Mouse (Mus musculus): Measurements from ENCODE around the gene Cep78. TPM values are rescaled to one million over a fixed set of nuclear protein-coding genes. Genes with fewer than 3 reads are reported as not detected.
"Not testable (repeated sequence)": the region's sequence is repeated elsewhere in the genome, so short reads cannot be mapped to it uniquely, and the experiment has no call there.

The Cep78 gene
- total RNA-seq (2021) (1 to 10 TPM; 3.6 to 3.8 TPM), polyA plus RNA-seq (2012; rRNA removed) (1.6 and 2.4 TPM in 2 replicates)
- long read RNA-seq, partial matches to known transcripts = 0 of 5 reads
- long read RNA-seq, other reads (novel, unspliced or antisense) = 1 of 5 reads

DNA sequence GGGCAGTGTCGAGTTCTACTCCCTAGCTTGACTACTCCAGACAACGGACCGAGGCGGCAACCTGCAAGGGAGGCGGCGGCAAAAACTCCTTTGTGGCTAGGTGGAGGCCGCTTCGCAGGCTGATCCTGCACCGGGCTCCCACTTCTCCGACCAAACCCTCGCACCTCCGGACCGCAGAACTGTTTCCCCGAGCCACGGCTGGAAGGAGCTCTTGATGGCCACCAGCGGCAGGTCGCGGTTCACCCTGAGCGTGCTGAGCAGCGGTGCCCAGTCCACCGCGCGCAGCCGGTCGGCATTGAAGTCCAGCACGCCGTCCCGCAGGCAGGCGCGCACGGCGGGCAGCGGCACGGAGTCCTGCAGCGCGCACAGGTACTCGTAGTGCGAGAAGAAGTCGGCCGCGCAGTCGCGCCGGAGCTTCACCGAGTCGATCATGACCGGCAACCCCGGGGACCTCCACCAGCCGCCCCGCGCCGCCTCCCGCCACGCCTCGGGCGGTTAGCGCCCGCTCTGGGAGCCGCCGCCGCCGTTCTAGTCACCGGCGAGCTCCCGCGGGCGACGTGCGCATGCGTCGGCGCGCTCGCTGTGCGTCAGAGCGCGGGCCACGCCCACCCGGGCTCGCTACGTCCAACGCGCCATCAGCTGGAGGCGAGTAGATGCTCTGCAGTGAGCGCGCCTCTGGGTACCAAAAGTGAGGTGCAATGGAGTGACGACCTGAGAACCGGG lies at the start of gene Cep78:
Gene Cep78 (minus strand): TSS at position 541 of the 723 bp plus-strand sequence.
- under 1% methylated on average over 87 of the region's 88 CpGs for WGBS
- Histone ChIP-seq H3K79me2 (replicated peaks; ENCODE audit: control insufficient read depth, insufficient read depth, low read length) (no peaks in the 10 kb centered on the region), H3K4me3 (peak within 1 kb of the TSS; percentile 93), H3K9ac (ENCODE audit: low read depth, low read length) (peak within 1 kb of the TSS; percentile 81), H3K4me1 (ENCODE audit: control insufficient read depth, insufficient read depth, low read length) (peaks cover 1% of the 10 kb centered on the region; the same call in 1 of the 2 replicates), H3K36me3 (ENCODE audit: control insufficient read depth, insufficient read depth, low read length) (no peaks in the 10 kb centered on the region), H3K27ac (peak within 1 kb of the TSS; percentile 70), H3K27me3 (ENCODE audit: control insufficient read depth, insufficient read depth, low read length) (no peaks in the 10 kb centered on the region)
- intact Hi-C loops (cut with DNase I) = no loop called here
- peak; percentile 95 for DNase-seq
- TF ChIP-seq EP300 (IDR thresholded peaks at IDR 0.05; ENCODE audit: insufficient read depth, low read depth, low read length) (no peak), CTCF (IDR thresholded peaks at IDR 0.05) (peak; percentile 47), POLR2A (IDR thresholded peaks at IDR 0.05; ENCODE audit: insufficient read depth, low read depth, low read length) (peak; percentile 66; the same call in 1 of the 2 replicates)

DNA sequence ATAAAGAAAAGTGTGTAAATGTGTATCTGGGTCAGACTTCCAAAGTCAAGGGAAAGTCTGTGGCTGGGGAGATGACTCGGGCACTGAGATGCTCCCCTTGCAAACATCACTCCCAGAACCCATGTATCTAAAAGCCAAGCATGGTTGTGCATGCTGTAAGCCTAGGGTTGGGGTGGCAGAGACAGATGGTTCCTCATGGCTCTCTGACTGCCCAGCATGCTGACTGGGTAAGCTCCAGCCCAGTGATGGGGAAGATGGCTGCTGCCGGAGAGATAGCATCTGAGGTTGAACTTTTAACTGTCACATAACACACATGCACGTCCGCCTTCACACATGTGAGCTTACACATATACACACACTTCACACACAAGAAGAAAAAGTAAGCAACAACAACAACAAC lies 46.5 kb upstream of the Cep78 start:
- no peak for TF ChIP-seq CTCF (IDR thresholded peaks at IDR 0.05)
- H3K4me3 ChIP-seq = no peak overlapping the region
- no peak for DNase-seq
- WGBS = 91% methylated on average over 4 of the region's 4 CpGs
- H3K4me1 ChIP-seq (ENCODE audit: control insufficient read depth, insufficient read depth, low read length) = peaks cover 3% of the 10 kb centered on the region
- H3K27ac ChIP-seq = no peak overlapping the region
- H3K27me3 ChIP-seq (ENCODE audit: control insufficient read depth, insufficient read depth, low read length) = no peaks in the 10 kb centered on the region
- intact Hi-C loops (cut with DNase I) = loop anchor here (2.0 kb wide), 1 partner anchor 20 kb away; no protein-coding TSS in a partner anchor
- no peaks in the 10 kb centered on the region for H3K79me2 ChIP-seq (replicated peaks; ENCODE audit: control insufficient read depth, insufficient read depth, low read length)
- no peaks in the 10 kb centered on the region; the same call in 1 of the 2 replicates for H3K36me3 ChIP-seq (ENCODE audit: control insufficient read depth, insufficient read depth, low read length)
- no peak overlapping the region for H3K9ac ChIP-seq (ENCODE audit: low read depth, low read length)

DNA sequence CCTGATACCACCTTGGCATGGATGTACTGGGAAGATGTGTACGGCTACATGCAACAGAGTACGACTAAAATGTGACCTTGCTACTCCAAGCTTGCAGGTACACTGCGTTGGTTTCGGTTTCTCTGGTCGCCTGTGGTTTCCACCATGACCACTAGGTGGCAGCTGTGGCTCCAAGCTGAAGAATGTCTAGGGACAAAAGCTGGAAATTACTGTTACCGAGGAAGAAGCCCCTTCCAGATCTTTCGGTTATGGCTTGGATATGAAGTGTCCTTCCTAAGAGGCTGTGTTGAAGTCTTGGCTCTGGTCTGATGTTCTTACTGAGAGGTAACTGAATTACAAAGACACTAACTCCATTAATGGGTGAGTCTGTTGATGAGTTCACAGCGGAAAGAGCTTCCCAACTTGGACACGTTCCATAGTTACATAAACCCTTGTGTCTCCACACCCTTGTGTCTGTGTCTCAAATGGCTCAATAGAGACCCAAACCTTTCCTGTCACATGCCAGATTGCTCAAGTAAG lies 44.5 kb upstream of the Cep78 start:
- peak overlapping the region; percentile 47 for H3K4me3 ChIP-seq
- H3K79me2 ChIP-seq (replicated peaks; ENCODE audit: control insufficient read depth, insufficient read depth, low read length); H3K36me3 ChIP-seq (ENCODE audit: control insufficient read depth, insufficient read depth, low read length); H3K4me1 ChIP-seq (ENCODE audit: control insufficient read depth, insufficient read depth, low read length); H3K27me3 ChIP-seq (ENCODE audit: control insufficient read depth, insufficient read depth, low read length): not testable (repeated sequence)
- WGBS = 5% methylated on average over 7 of the region's 9 CpGs
- intact Hi-C loops (cut with DNase I) = loop anchor here (5.0 kb wide), 1 partner anchor 33 kb away; no protein-coding TSS in a partner anchor
- peak; percentile 49 to 64 for DNase-seq
- TF ChIP-seq CTCF (IDR thresholded peaks at IDR 0.05) = peak; percentile 61
- H3K27ac ChIP-seq = peak overlapping the region; percentile 79
- peak overlapping the region; percentile 80 for H3K9ac ChIP-seq (ENCODE audit: low read depth, low read length)

DNA sequence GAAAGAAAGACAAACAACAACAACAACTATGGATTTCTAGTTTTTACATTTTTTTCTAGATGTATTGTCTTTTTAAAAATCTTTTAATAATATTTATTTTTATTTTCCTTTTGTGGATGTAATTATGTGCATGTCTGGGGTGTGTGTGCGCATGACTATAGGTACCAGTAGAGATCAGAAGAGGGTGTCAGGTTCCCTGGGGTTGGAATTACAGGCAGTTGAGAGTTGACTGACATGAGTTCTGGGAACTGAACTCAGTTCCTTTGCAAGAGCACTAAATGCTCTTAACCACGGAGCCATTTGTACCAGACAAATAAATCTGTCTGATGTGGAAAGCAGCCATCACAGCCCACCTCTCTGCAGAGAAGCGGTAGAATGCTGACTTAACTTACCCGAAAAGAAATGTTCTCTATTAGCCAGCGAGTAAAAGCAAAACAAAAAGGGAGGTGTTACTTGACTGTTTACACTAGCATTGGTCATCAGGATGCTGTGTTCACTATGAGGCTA lies 44.0 kb upstream of the Cep78 start:
- H3K4me1 ChIP-seq (ENCODE audit: control insufficient read depth, insufficient read depth, low read length) = peaks cover 3% of the 10 kb centered on the region
- WGBS = 44% methylated on average over 5 of the region's 5 CpGs
- no peaks in the 10 kb centered on the region; the same call in 1 of the 2 replicates for H3K36me3 ChIP-seq (ENCODE audit: control insufficient read depth, insufficient read depth, low read length)
- peak overlapping the region; percentile 80 for H3K9ac ChIP-seq (ENCODE audit: low read depth, low read length)
- no peak for DNase-seq
- no peak for TF ChIP-seq EP300 (IDR thresholded peaks at IDR 0.05; ENCODE audit: insufficient read depth, low read depth, low read length)
- no peak for TF ChIP-seq CTCF (IDR thresholded peaks at IDR 0.05)
- no peak for TF ChIP-seq POLR2A (IDR thresholded peaks at IDR 0.05; ENCODE audit: insufficient read depth, low read depth, low read length)
- no peaks in the 10 kb centered on the region for H3K79me2 ChIP-seq (replicated peaks; ENCODE audit: control insufficient read depth, insufficient read depth, low read length)
- peak overlapping the region; percentile 70 for H3K27ac ChIP-seq
- H3K27me3 ChIP-seq (ENCODE audit: control insufficient read depth, insufficient read depth, low read length) = no peaks in the 10 kb centered on the region
- H3K4me3 ChIP-seq = peak overlapping the region; percentile 47
- intact Hi-C loops (cut with DNase I) = loop anchor here (5.0 kb wide), 1 partner anchor 34 kb away; no protein-coding TSS in a partner anchor

DNA sequence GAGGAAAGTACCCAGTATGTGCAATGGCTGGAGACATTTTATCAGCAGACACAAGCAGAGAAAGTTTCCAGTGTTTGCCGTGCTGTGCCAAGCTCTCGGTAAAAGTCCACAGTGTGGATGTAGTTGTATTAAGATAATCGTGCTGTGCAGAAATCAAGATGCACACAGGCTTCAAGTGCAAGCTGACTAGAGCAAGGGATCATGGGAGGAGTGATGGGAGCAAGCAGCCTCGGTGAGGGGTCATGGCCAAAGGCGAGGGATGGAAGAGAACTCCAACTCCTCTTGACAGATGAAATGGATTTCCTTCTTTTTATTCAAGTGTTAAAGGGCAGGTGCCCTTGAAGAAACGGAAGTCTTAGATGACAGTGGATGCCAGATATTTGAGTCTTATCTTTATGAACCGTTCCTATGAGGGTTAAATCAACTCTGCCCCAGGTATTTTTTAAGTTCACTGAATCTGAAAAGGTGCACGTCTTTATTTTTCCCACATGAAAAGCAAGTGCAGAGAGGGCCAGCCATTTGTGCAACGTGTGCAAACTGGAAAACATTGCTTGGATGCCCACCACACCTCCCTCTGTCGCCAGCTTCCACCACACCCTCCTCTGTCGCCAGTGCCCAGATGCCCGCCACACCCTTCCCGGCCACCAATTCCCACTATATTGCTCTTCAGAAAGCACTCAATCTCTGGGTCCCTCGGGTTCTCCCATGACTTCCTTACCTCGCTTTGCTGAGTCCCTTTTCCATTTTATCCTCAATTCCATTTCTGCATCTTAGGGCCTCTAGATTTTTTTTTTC lies 43.3 kb upstream of the Cep78 start:
- intact Hi-C loops (cut with DNase I) = loop anchor here (5.0 kb wide), 1 partner anchor 34 kb away; no protein-coding TSS in a partner anchor
- H3K27me3 ChIP-seq (ENCODE audit: control insufficient read depth, insufficient read depth, low read length) = no peaks in the 10 kb centered on the region
- H3K27ac ChIP-seq = no peak overlapping the region
- no peaks in the 10 kb centered on the region for H3K79me2 ChIP-seq (replicated peaks; ENCODE audit: control insufficient read depth, insufficient read depth, low read length)
- TF ChIP-seq POLR2A (IDR thresholded peaks at IDR 0.05; ENCODE audit: insufficient read depth, low read depth, low read length) (no peak), CTCF (IDR thresholded peaks at IDR 0.05) (no peak), EP300 (IDR thresholded peaks at IDR 0.05; ENCODE audit: insufficient read depth, low read depth, low read length) (no peak)
- no peak overlapping the region for H3K4me3 ChIP-seq
- no peak for DNase-seq
- H3K36me3 ChIP-seq (ENCODE audit: control insufficient read depth, insufficient read depth, low read length) = no peaks in the 10 kb centered on the region; the same call in 1 of the 2 replicates
- 69% methylated on average over 15 of the region's 15 CpGs for WGBS
- no peak overlapping the region for H3K9ac ChIP-seq (ENCODE audit: low read depth, low read length)
- H3K4me1 ChIP-seq (ENCODE audit: control insufficient read depth, insufficient read depth, low read length) = peaks cover 3% of the 10 kb centered on the region

Data from heart, adult 2 months (tissue).